Mouse (Mus musculus) heart, embryonic 15.5 days (tissue): ENCODE measurements around the gene Smim4. TPM values are rescaled to one million over a fixed set of nuclear protein-coding genes. Genes with fewer than 3 reads are reported as not detected.

Experiments used
- ATAC-seq: fragments of 200-750 bp; cut with Nextera tagmentation; replicated peaks from 2 replicates; pipeline ENCODE4 v1.8.0; 2017; ENCODE audit warnings: low read depth, moderate TSS enrichment; ENCODE audit not compliant: insufficient number of reproducible peaks, insufficient read depth, low FRiP score
- H3K27ac ChIP-seq: fragments of 300-500 bp; sonication (generic); 2 replicates; pipeline ENCODE4 v1.5.1; 2015; ENCODE audit warnings: mild to moderate bottlenecking, inconsistent platforms
- H3K27me3 ChIP-seq: fragments of 300-500 bp; sonication (generic); 2 replicates; pipeline ENCODE4 v1.6.1; 2015; ENCODE audit warnings: inconsistent platforms
- H3K36me3 ChIP-seq: fragments of 300-500 bp; sonication (generic); 2 replicates; pipeline ENCODE4 v1.6.1; 2015; ENCODE audit warnings: mild to moderate bottlenecking, inconsistent platforms
- H3K4me1 ChIP-seq: fragments of 300-500 bp; sonication (generic); replicated peaks from 2 replicates; pipeline ENCODE4 v1.6.1; 2015; ENCODE audit warnings: inconsistent platforms
- H3K4me2 ChIP-seq: fragments of 300-500 bp; sonication (generic); 2 replicates; pipeline ENCODE4 v1.6.1; 2015; ENCODE audit warnings: inconsistent platforms, mild to moderate bottlenecking, moderate library complexity
- H3K4me3 ChIP-seq: fragments of 300-500 bp; sonication (generic); 2 replicates; pipeline ENCODE4 v1.5.1; 2015; ENCODE audit warnings: mild to moderate bottlenecking, inconsistent platforms
- H3K9ac ChIP-seq: fragments of 300-500 bp; sonication (generic); 2 replicates; pipeline ENCODE4 v1.6.1; 2015; ENCODE audit warnings: mild to moderate bottlenecking, inconsistent platforms
- H3K9me3 ChIP-seq: fragments of 300-500 bp; sonication (generic); replicated peaks from 2 replicates; pipeline ENCODE4 v1.6.1; 2016; ENCODE audit warnings: inconsistent platforms
- WGBS: fragments of 180-500 bp; shearing (Covaris S2); methylation state at CpG from one replicate; pipeline ENCODE4 v1.1.7; 2015; ENCODE audit warnings: mixed read lengths; 5-methylcytosine and 5-hydroxymethylcytosine counted together
- polyA plus RNA-seq: library from polyadenylated mRNA; unstranded; fragments of >200 nt; fragmentation: Nextera tagmentation; extraction: Ambion mirVana; gene quantifications from 2 replicates; pipeline ENCODE4 v1.2.1, GENCODE M21; 2015

The Smim4 gene
- polyA plus RNA-seq, 1 experiment from 2014 or later, result 94.1 TPM

GRCm38 (mm10) chr14:31112187-31112586, 16.6 kb downstream of the Smim4 start:
- Histone ChIP-seq H3K27ac (no peak overlapping the region), H3K9ac (no peak overlapping the region), H3K4me3 (no peak overlapping the region), H3K4me1 (0 out of 2 replicates have a peak, but pooled peaks cover 3% of the 10 kb centered on the region), H3K4me2 (no peak overlapping the region), H3K9me3 (no peaks in the 10 kb centered on the region), H3K27me3 (no peaks in the 10 kb centered on the region), H3K36me3 (peaks cover 71% of the 10 kb centered on the region)
- 68% methylated on average over 5 of the region's 5 CpGs for WGBS
- ATAC-seq, result no peak

- no peak overlapping the region for H3K9ac ChIP-seq
- WGBS, result 68% methylated on average over 3 of the region's 3 CpGs
Measured at GRCm38 (mm10) chr14:31110613-31111012, 18.1 kb downstream of the Smim4 start.

GRCm38 (mm10) chr14:31105156-31105555, 23.6 kb downstream of the Smim4 start:
- Histone ChIP-seq H3K4me1 (no peaks in the 10 kb centered on the region; the same call in 1 of the 2 replicates), H3K9ac (no peak overlapping the region), H3K27me3 (no peaks in the 10 kb centered on the region), H3K4me2 (no peak overlapping the region), H3K36me3 (peaks cover 48% of the 10 kb centered on the region), H3K27ac (no peak overlapping the region), H3K9me3 (no peaks in the 10 kb centered on the region), H3K4me3 (no peak overlapping the region)
- WGBS, result 80% methylated on average over 2 of the region's 2 CpGs
- no peak for ATAC-seq

More at GRCm38 (mm10) chr14:31110613-31111012, 18.1 kb downstream of the Smim4 start:
- peaks cover 72% of the 10 kb centered on the region for H3K36me3 ChIP-seq
- no peaks in the 10 kb centered on the region for H3K9me3 ChIP-seq
- H3K4me3 ChIP-seq, result no peak overlapping the region
- no peak for ATAC-seq
- H3K27ac ChIP-seq, result no peak overlapping the region
- no peak overlapping the region for H3K4me2 ChIP-seq
- H3K27me3 ChIP-seq, result no peaks in the 10 kb centered on the region
- no peaks in the 10 kb centered on the region for H3K4me1 ChIP-seq

GRCm38 (mm10) chr14:31089918-31090317, 38.8 kb downstream of the Smim4 start:
- H3K9me3 ChIP-seq, result no peaks in the 10 kb centered on the region
- peaks cover 63% of the 10 kb centered on the region for H3K36me3 ChIP-seq
- ATAC-seq, result no peak
- peaks cover 4% of the 10 kb centered on the region for H3K4me1 ChIP-seq
- no peak overlapping the region for H3K4me2 ChIP-seq
- H3K9ac ChIP-seq, result no peak overlapping the region
- H3K27ac ChIP-seq, result no peak overlapping the region
- H3K27me3 ChIP-seq, result no peaks in the 10 kb centered on the region
- H3K4me3 ChIP-seq, result no peak overlapping the region
- WGBS, result 67% methylated on average over 1 of the region's 1 CpGs

GRCm38 (mm10) chr14:31088515-31088914, 40.2 kb downstream of the Smim4 start:
- Histone ChIP-seq H3K4me3 (no peak overlapping the region), H3K36me3 (peaks cover 61% of the 10 kb centered on the region), H3K9me3 (no peaks in the 10 kb centered on the region), H3K27me3 (no peaks in the 10 kb centered on the region), H3K27ac (no peak overlapping the region), H3K4me2 (no peak overlapping the region), H3K4me1 (peaks cover 4% of the 10 kb centered on the region), H3K9ac (no peak overlapping the region)
- 96% methylated on average over 2 of the region's 2 CpGs for WGBS
- ATAC-seq, result no peak

- no peak overlapping the region for H3K4me2 ChIP-seq
- no peak overlapping the region for H3K9ac ChIP-seq
- peaks cover 68% of the 10 kb centered on the region for H3K36me3 ChIP-seq
- ATAC-seq, result no peak
- no peak overlapping the region for H3K27ac ChIP-seq
- peaks cover 4% of the 10 kb centered on the region for H3K4me1 ChIP-seq
- no peaks in the 10 kb centered on the region for H3K9me3 ChIP-seq
- H3K4me3 ChIP-seq, result no peak overlapping the region
- no peaks in the 10 kb centered on the region for H3K27me3 ChIP-seq
- WGBS, result 80% methylated on average over 6 of the region's 6 CpGs
Measured at GRCm38 (mm10) chr14:31087433-31087832, 41.3 kb downstream of the Smim4 start.

GRCm38 (mm10) chr14:31081147-31081546, 47.6 kb downstream of the Smim4 start:
- Histone ChIP-seq H3K4me2 (no peak overlapping the region), H3K9ac (no peak overlapping the region), H3K9me3 (no peaks in the 10 kb centered on the region), H3K27ac (no peak overlapping the region), H3K4me1 (no peaks in the 10 kb centered on the region), H3K4me3 (no peak overlapping the region), H3K36me3 (peaks cover 57% of the 10 kb centered on the region), H3K27me3 (no peaks in the 10 kb centered on the region)
- no peak for ATAC-seq

GRCm38 (mm10) chr14:31079313-31080028, 49.3 kb downstream of the Smim4 start:
- Histone ChIP-seq H3K36me3 (peaks cover 62% of the 10 kb centered on the region), H3K4me2 (no peak overlapping the region), H3K27me3 (no peaks in the 10 kb centered on the region), H3K27ac (no peak overlapping the region), H3K4me1 (no peaks in the 10 kb centered on the region), H3K4me3 (no peak overlapping the region), H3K9me3 (no peaks in the 10 kb centered on the region), H3K9ac (no peak overlapping the region)
- WGBS, result 86% methylated on average over 3 of the region's 3 CpGs
- no peak for ATAC-seq

GRCm38 (mm10) chr14:31078597-31079208, 50.1 kb downstream of the Smim4 start:
- H3K9ac ChIP-seq, result no peak overlapping the region
- no peak overlapping the region for H3K27ac ChIP-seq
- no peak for ATAC-seq
- H3K36me3 ChIP-seq, result peaks cover 70% of the 10 kb centered on the region
- no peaks in the 10 kb centered on the region for H3K4me1 ChIP-seq
- no peak overlapping the region for H3K4me3 ChIP-seq
- H3K4me2 ChIP-seq, result no peak overlapping the region
- H3K27me3 ChIP-seq, result no peaks in the 10 kb centered on the region
- H3K9me3 ChIP-seq, result no peaks in the 10 kb centered on the region
- WGBS, result 98% methylated on average over 3 of the region's 3 CpGs

- Histone ChIP-seq H3K4me2 (no peak overlapping the region), H3K9ac (no peak overlapping the region), H3K4me1 (no peaks in the 10 kb centered on the region), H3K27me3 (no peaks in the 10 kb centered on the region), H3K9me3 (no peaks in the 10 kb centered on the region), H3K27ac (no peak overlapping the region), H3K4me3 (no peak overlapping the region), H3K36me3 (peaks cover 50% of the 10 kb centered on the region)
- no peak for ATAC-seq
- WGBS, result 93% methylated on average over 4 of the region's 4 CpGs
Measured at GRCm38 (mm10) chr14:31069086-31069733, 59.5 kb downstream of the Smim4 start.

- H3K9ac ChIP-seq, result no peak overlapping the region
- no peaks in the 10 kb centered on the region for H3K9me3 ChIP-seq
- no peaks in the 10 kb centered on the region for H3K27me3 ChIP-seq
- no peaks in the 10 kb centered on the region for H3K4me1 ChIP-seq
- H3K36me3 ChIP-seq, result peaks cover 64% of the 10 kb centered on the region
- WGBS, result 52% methylated on average over 1 of the region's 1 CpGs
- no peak overlapping the region for H3K4me3 ChIP-seq
- no peak overlapping the region for H3K27ac ChIP-seq
- no peak overlapping the region for H3K4me2 ChIP-seq
- no peak for ATAC-seq
Measured at GRCm38 (mm10) chr14:31062277-31062676, 66.5 kb downstream of the Smim4 start.
